11 mouse cellular contexts compared by ENCODE assay signal in genomic region chr1:74302835-74303234, GRCm38 (mm10). TPM values are rescaled to one million over a fixed set of nuclear protein-coding genes. Genes with fewer than 3 reads are reported as not detected.
DNase-seq lines count a peak whose midpoint lies in the region; ATAC-seq and TF ChIP-seq lines count a peak whose summit lies in the region.
"Had no signal": no experiment of that assay in that cellular context is flagged by ENCODE, and none has a peak within 500 bp of the region (broad histone marks: within the 10 kb centered on the region; RNA-seq: fewer than 3 reads in every experiment).

No protein-coding gene starts in this region.

- H3K36me3 ChIP-seq in kidney, postnatal 0 days (ENCODE audit: insufficient read depth, low read length), result no peaks in the 10 kb centered on the region
- no peaks in the 10 kb centered on the region for H3K36me3 ChIP-seq in embryonic facial prominence, embryonic 12.5 days
- H3K36me3 ChIP-seq in liver, embryonic 14.5 days (replicated peaks; ENCODE audit: control insufficient read depth, insufficient read depth, low read depth), result no peaks in the 10 kb centered on the region

- H3K4me1 ChIP-seq in kidney, postnatal 0 days (replicated peaks; ENCODE audit: insufficient read depth, low read length), result peaks cover 29% of the 10 kb centered on the region
- peaks cover 4% of the 10 kb centered on the region; the same call in 1 of the 2 replicates for H3K4me1 ChIP-seq in embryonic facial prominence, embryonic 12.5 days
- peaks cover 8 to 33% of the 10 kb centered on the region in 2 experiments for H3K4me1 ChIP-seq in liver, embryonic 14.5 days (replicated peaks; ENCODE audit: control insufficient read depth in 2 of 2, insufficient read depth in 2 of 2, low read length in 1 of 2)

- ATAC-seq in kidney, postnatal 0 days (replicated peaks; ENCODE audit: low FRiP score, low read depth), result no peak
- ATAC-seq in embryonic facial prominence, embryonic 12.5 days (ENCODE audit: insufficient number of reproducible peaks, insufficient read depth, low FRiP score, low TSS enrichment), result no peak
- no peak for ATAC-seq in liver, embryonic 14.5 days (ENCODE audit: insufficient read depth)
- no peak for ATAC-seq in monocyte, adult 5-6 weeks (replicated peaks; ENCODE audit: insufficient number of reproducible peaks, low FRiP score, low TSS enrichment, poor library complexity, severe bottlenecking)

- H3K9ac ChIP-seq in kidney, postnatal 0 days (ENCODE audit: low read depth, low read length), result no peak overlapping the region
- H3K9ac ChIP-seq in embryonic facial prominence, embryonic 12.5 days, result no peak overlapping the region
- H3K9ac ChIP-seq in liver, embryonic 14.5 days (replicated peaks), result peak overlapping the region; percentile 87; the same call in 1 of the 2 replicates

- peak overlapping the region; percentile 68; the same call in 1 of the 2 replicates for H3K4me3 ChIP-seq in kidney, postnatal 0 days (replicated peaks; ENCODE audit: low read depth, low read length)
- H3K4me3 ChIP-seq in embryonic facial prominence, embryonic 12.5 days, result no peak overlapping the region
- peak overlapping the region in 1 of 2 experiments; percentile 81; a peak in 1 of 4 replicates for H3K4me3 ChIP-seq in liver, embryonic 14.5 days (ENCODE audit: insufficient read depth in 1 of 2, low read depth in 2 of 2, low read length in 2 of 2)

- H3K4me2 ChIP-seq in kidney, postnatal 0 days (ENCODE audit: low read length), result peak overlapping the region; percentile 94
- H3K4me2 ChIP-seq in embryonic facial prominence, embryonic 12.5 days (replicated peaks), result peak overlapping the region; percentile 85; the same call in 1 of the 2 replicates
- peak overlapping the region; percentile 94 for H3K4me2 ChIP-seq in liver, embryonic 14.5 days (ENCODE audit: low read depth)

- 56% methylated on average over 2 of the region's 2 CpGs for WGBS in kidney, postnatal 0 days
- WGBS in embryonic facial prominence, embryonic 12.5 days, result 74% methylated on average over 2 of the region's 2 CpGs
- 80% methylated on average over 2 of the region's 2 CpGs for WGBS in liver, embryonic 14.5 days (ENCODE audit: insufficient replicate concordance)

- H3K9me3 ChIP-seq in kidney, postnatal 0 days (replicated peaks; ENCODE audit: low read length), result no peaks in the 10 kb centered on the region
- H3K9me3 ChIP-seq in embryonic facial prominence, embryonic 12.5 days, result no peaks in the 10 kb centered on the region
- H3K9me3 ChIP-seq in liver, embryonic 14.5 days (ENCODE audit: control insufficient read depth, low read length), result no peaks in the 10 kb centered on the region

- H3K27me3 ChIP-seq in kidney, postnatal 0 days (ENCODE audit: insufficient read depth, low read length), result no peaks in the 10 kb centered on the region
- H3K27me3 ChIP-seq in embryonic facial prominence, embryonic 12.5 days, result no peaks in the 10 kb centered on the region
- no peaks in the 10 kb centered on the region for H3K27me3 ChIP-seq in liver, embryonic 14.5 days (ENCODE audit: control insufficient read depth, insufficient read depth, low read length)

- H3K27ac ChIP-seq in kidney, postnatal 0 days, result peak overlapping the region; percentile 20; the same call in 1 of the 2 replicates
- no peak overlapping the region for H3K27ac ChIP-seq in embryonic facial prominence, embryonic 12.5 days
- no peak overlapping the region for H3K27ac ChIP-seq in liver, embryonic 14.5 days

- DNase-seq in cerebellum, adult 11-12 months, result peak; percentile 46
- no peak for DNase-seq in cerebellum, postnatal 14 days
- DNase-seq in kidney, postnatal 0 days (ENCODE audit: low spot score), result no peak
- no peak for DNase-seq in kidney, postnatal 25 days
- DNase-seq in liver, embryonic 14.5 days (ENCODE audit: low read depth in 3 of 3, low spot score in 3 of 3), result no peak
- no peak for DNase-seq in adipocyte (ENCODE audit: low spot score)
- DNase-seq: gastrocnemius, postnatal 10 days had no signal

- TF ChIP-seq EP300 in liver, embryonic 14.5 days (IDR thresholded peaks at IDR 0.05; ENCODE audit: low read depth), result no peak

- TF ChIP-seq CTCF in kidney, postnatal 0 days (IDR thresholded peaks at IDR 0.05; ENCODE audit: low read depth), result no peak
- no peak for TF ChIP-seq CTCF in liver, embryonic 14.5 days (IDR thresholded peaks at IDR 0.05; ENCODE audit: low read depth)

RNA-seq across cellular contexts. Expression of gene Tmbim1, which starts 2.6 kb away (rescaled TPM):
- 27.8 and 30.8 TPM in 2 replicates for polyA plus RNA-seq in kidney, postnatal 0 days (2015; fragmentation: Nextera tagmentation; extraction: Ambion mirVana)
- 18.4 and 20.1 TPM in 2 replicates for polyA plus RNA-seq in embryonic facial prominence, embryonic 12.5 days (2016; fragmentation: Nextera tagmentation; extraction: Ambion mirVana)
- polyA plus RNA-seq in liver, embryonic 14.5 days (2012; rRNA removed), result 6.7 and 10.5 TPM in 2 replicates
- polyA plus RNA-seq in liver, embryonic 14.5 days (2014; fragmentation: Nextera tagmentation; extraction: Ambion mirVana), result 10.1 and 11.7 TPM in 2 replicates
- total RNA-seq in monocyte, adult 5-6 weeks (2017), result 15.8 to 20.8 TPM (median 19.0 TPM) in 3 replicates

RNA-seq across cellular contexts. Expression of gene Pnkd, which starts 18.1 kb away (rescaled TPM):
- 162 and 169 TPM in 2 replicates for polyA plus RNA-seq in kidney, postnatal 0 days (2015; fragmentation: Nextera tagmentation; extraction: Ambion mirVana)
- polyA plus RNA-seq in embryonic facial prominence, embryonic 12.5 days (2016; fragmentation: Nextera tagmentation; extraction: Ambion mirVana), result 106 TPM in 2 replicates
- polyA plus RNA-seq in liver, embryonic 14.5 days (2012; rRNA removed), result 16.8 and 17.8 TPM in 2 replicates
- polyA plus RNA-seq in liver, embryonic 14.5 days (2014; fragmentation: Nextera tagmentation; extraction: Ambion mirVana), result 42.1 and 42.6 TPM in 2 replicates
- 14.7 to 18.6 TPM (median 17.1 TPM) in 3 replicates for total RNA-seq in monocyte, adult 5-6 weeks (2017)

RNA-seq across cellular contexts. Expression of gene Aamp, which starts 18.3 kb away (rescaled TPM):
- polyA plus RNA-seq in kidney, postnatal 0 days (2015; fragmentation: Nextera tagmentation; extraction: Ambion mirVana), result 248 and 264 TPM in 2 replicates
- 211 and 213 TPM in 2 replicates for polyA plus RNA-seq in embryonic facial prominence, embryonic 12.5 days (2016; fragmentation: Nextera tagmentation; extraction: Ambion mirVana)
- polyA plus RNA-seq in liver, embryonic 14.5 days (2012; rRNA removed), result 47.3 and 55.8 TPM in 2 replicates
- polyA plus RNA-seq in liver, embryonic 14.5 days (2014; fragmentation: Nextera tagmentation; extraction: Ambion mirVana), result 84.4 and 89.0 TPM in 2 replicates
- 105 to 159 TPM (median 131 TPM) in 3 replicates for total RNA-seq in monocyte, adult 5-6 weeks (2017)

RNA-seq across cellular contexts. Expression of gene Gpbar1, which starts 24.5 kb away (rescaled TPM):
- 1.0 and 1.7 TPM in 2 replicates for polyA plus RNA-seq in kidney, postnatal 0 days (2015; fragmentation: Nextera tagmentation; extraction: Ambion mirVana)
- not detected in 2 replicates for polyA plus RNA-seq in embryonic facial prominence, embryonic 12.5 days (2016; fragmentation: Nextera tagmentation; extraction: Ambion mirVana)
- 0.57 and 1.0 TPM in 2 replicates for polyA plus RNA-seq in liver, embryonic 14.5 days (2012; rRNA removed)
- 0.56 and 1.1 TPM in 2 replicates for polyA plus RNA-seq in liver, embryonic 14.5 days (2014; fragmentation: Nextera tagmentation; extraction: Ambion mirVana)
- total RNA-seq in monocyte, adult 5-6 weeks (2017), result not detected in 3 replicates
- total RNA-seq: common myeloid progenitor, adult 5-6 weeks had no signal

RNA-seq across cellular contexts. Expression of gene Catip, which starts 59.1 kb away (rescaled TPM):
- 0.59 and 0.75 TPM in 2 replicates for polyA plus RNA-seq in kidney, postnatal 0 days (2015; fragmentation: Nextera tagmentation; extraction: Ambion mirVana)
- polyA plus RNA-seq in embryonic facial prominence, embryonic 12.5 days (2016; fragmentation: Nextera tagmentation; extraction: Ambion mirVana), result 0.93 and 0.98 TPM in 2 replicates
- polyA plus RNA-seq in liver, embryonic 14.5 days (2012; rRNA removed), result 0.05 and 0.10 TPM in 2 replicates
- polyA plus RNA-seq in liver, embryonic 14.5 days (2014; fragmentation: Nextera tagmentation; extraction: Ambion mirVana), result not detected in 2 replicates
- 0.29 to 3.3 TPM (median 0.96 TPM) in 3 replicates for total RNA-seq in monocyte, adult 5-6 weeks (2017)
- total RNA-seq: common myeloid progenitor, adult 5-6 weeks; neutrophil, adult 5-6 weeks had no signal
